Mouse (Mus musculus) erythroblast, embryonic 14.5 days (primary cell): ENCODE measurements around the gene Aatk.

Experiments used
- GATA1 ChIP-seq: IDR thresholded peaks from 2 replicates; pipeline ENCODE4 v1.6.1; 2012; ENCODE audit warnings: low read length, inconsistent platforms, mixed read lengths
- TAL1 ChIP-seq: IDR thresholded peaks from 3 replicates; pipeline ENCODE4 v1.6.1; 2012; ENCODE audit warnings: low read length, inconsistent platforms, mixed read lengths

GRCm38 (mm10) chr11:120022841-120023240 lies 24.1 kb downstream of the Aatk start:
- TF ChIP-seq GATA1 = no peak
- no peak for TF ChIP-seq TAL1
